Mouse (Mus musculus) left cerebral cortex, postnatal 25 days (tissue): ENCODE results near the gene Cyba. TPM values are rescaled to one million over a fixed set of nuclear protein-coding genes. Genes with fewer than 3 reads are reported as not detected.

Experiments
- DNase-seq, 2 experiments: peaks; one replicate each; pipeline ENCODE4 v3.0.0; 2022; ENCODE audit warnings: low spot score in 2 of 2, mixed read lengths in 1 of 2
- intact Hi-C: fragments of 180-260 bp; cut with DNase I; formaldehyde crosslinking; loops from one replicate; pipeline ENCODE4 v1.15.1; 2025
- total RNA-seq, 2 experiments: library from RNA; stranded (reverse); gene quantifications; 2 replicates each; pipeline ENCODE4 v1.2.3; 2021

Cyba gene
- total RNA-seq, 2 experiments from 2014 or later, result 7.8 to 8.4 TPM

- intact Hi-C loops, result no loop called here
- DNase-seq, result no peak
These were observed 2.6 kb downstream of the Cyba start for GRCm38 (mm10) chr8:122430058-122430636.

GRCm38 (mm10) chr8:122428163-122428562, 4.6 kb downstream of the Cyba start:
- intact Hi-C loops, result no loop called here
- no peak for DNase-seq

- no peak for DNase-seq
- intact Hi-C loops, result no loop called here
These were observed 5.1 kb downstream of the Cyba start for GRCm38 (mm10) chr8:122427607-122428006.

GRCm38 (mm10) chr8:122426145-122426544, 6.6 kb downstream of the Cyba start:
- intact Hi-C loops, result no loop called here
- no peak for DNase-seq

GRCm38 (mm10) chr8:122423659-122424058, 9.1 kb downstream of the Cyba start:
- intact Hi-C loops, result no loop called here

GRCm38 (mm10) chr8:122423217-122423616, 9.5 kb downstream of the Cyba start:
- intact Hi-C loops, result no loop called here
- no peak for DNase-seq

More at GRCm38 (mm10) chr8:122423659-122424058, 9.1 kb downstream of the Cyba start:
- no peak for DNase-seq

- no peak for DNase-seq
- intact Hi-C loops, result no loop called here
These were observed 11.2 kb downstream of the Cyba start, which contains the start of gene Il17c for GRCm38 (mm10) chr8:122421376-122422070. Gene Il17c (plus strand): TSS chr8:122422020.

- intact Hi-C loops, result no loop called here
- DNase-seq, result peak; percentile 48 to 82
These were observed 12.7 kb downstream of the Cyba start for GRCm38 (mm10) chr8:122419881-122420555.

GRCm38 (mm10) chr8:122415554-122415953, 17.2 kb downstream of the Cyba start:
- no peak for DNase-seq
- intact Hi-C loops, result no loop called here

- intact Hi-C loops, result no loop called here
- no peak for DNase-seq
These were observed 18.4 kb downstream of the Cyba start for GRCm38 (mm10) chr8:122414311-122414710.

GRCm38 (mm10) chr8:122407678-122408077, 25.1 kb downstream of the Cyba start:
- intact Hi-C loops, result no loop called here

GRCm38 (mm10) chr8:122405146-122405805, 27.5 kb downstream of the Cyba start:
- no peak for DNase-seq
- intact Hi-C loops, result no loop called here

More at GRCm38 (mm10) chr8:122407678-122408077, 25.1 kb downstream of the Cyba start:
- DNase-seq, result no peak

GRCm38 (mm10) chr8:122398186-122398585, 34.5 kb downstream of the Cyba start:
- intact Hi-C loops, result no loop called here
- no peak for DNase-seq

- DNase-seq, result no peak
- intact Hi-C loops, result no loop called here
These were observed 37.4 kb downstream of the Cyba start for GRCm38 (mm10) chr8:122395291-122395690.

- intact Hi-C loops, result no loop called here
- no peak for DNase-seq
These were observed 39.0 kb downstream of the Cyba start for GRCm38 (mm10) chr8:122393717-122394116.

GRCm38 (mm10) chr8:122390758-122391157, 42.0 kb downstream of the Cyba start:
- DNase-seq, result no peak
- intact Hi-C loops, result no loop called here

- intact Hi-C loops, result no loop called here
These were observed 43.4 kb downstream of the Cyba start for GRCm38 (mm10) chr8:122389357-122389756.

GRCm38 (mm10) chr8:122383039-122383438, 49.7 kb downstream of the Cyba start:
- DNase-seq, result no peak
- intact Hi-C loops, result no loop called here

More at GRCm38 (mm10) chr8:122389357-122389756, 43.4 kb downstream of the Cyba start:
- no peak for DNase-seq

- intact Hi-C loops, result loop anchor here (2.0 kb wide), 1 partner anchor 100 kb away; the partner anchor contains the start of genes Ctu2 and Rnf166
These were observed 56.1 kb downstream of the Cyba start, which contains the start of gene Zc3h18 for GRCm38 (mm10) chr8:122376365-122377231. Gene Zc3h18 (plus strand): TSS chr8:122376609.

More at GRCm38 (mm10) chr8:122376365-122377231, 56.1 kb downstream of the Cyba start, which contains the start of gene Zc3h18:
- peak; percentile 99 to 100 for DNase-seq
